Mouse (Mus musculus): Measurements from ENCODE around the gene Vrk2.

- TF ChIP-seq CTCF (conservative IDR thresholded peaks at IDR 0.05 in 1 of 2, IDR thresholded peaks at IDR 0.05 in 1 of 2; ENCODE audit: low read depth in 2 of 2, low read length in 2 of 2) (no peak), POLR2A (IDR thresholded peaks at IDR 0.05; ENCODE audit: low read depth, low read length) (no peak), CHD2 (IDR thresholded peaks at IDR 0.05; ENCODE audit: low read length) (no peak), GABPA (IDR thresholded peaks at IDR 0.05; ENCODE audit: insufficient replicate concordance, low read depth, low read length) (no peak)
These were observed 97.8 kb downstream of the Vrk2 start for GRCm38 (mm10) chr11:26495951-26496350.

All from CH12.LX (cell line).